Mouse (Mus musculus): ENCODE results near the gene Dnajc13. TPM values are rescaled to one million over a fixed set of nuclear protein-coding genes. Genes with fewer than 3 reads are reported as not detected.

The Dnajc13 gene
- polyA plus RNA-seq, 1 experiment from 2014 or later, result 5.8 TPM

- TF ChIP-seq CTCF (IDR thresholded peaks at IDR 0.05; ENCODE audit: low read depth) (no peak), EP300 (IDR thresholded peaks at IDR 0.05; ENCODE audit: low read depth) (no peak)
- no peak overlapping the region for H3K4me2 ChIP-seq (ENCODE audit: low read depth, low read length)
- H3K4me1 ChIP-seq (ENCODE audit: insufficient read depth), result no peaks in the 10 kb centered on the region
- ATAC-seq (no peak), DNase-seq (no peak)
- no peaks in the 10 kb centered on the region for H3K9me3 ChIP-seq (ENCODE audit: low read length)
- WGBS (ENCODE audit: insufficient replicate concordance), result 85% methylated on average over 5 of the region's 5 CpGs
- H3K4me3 ChIP-seq (ENCODE audit: low read depth, low read length), result no peak overlapping the region
- no peak overlapping the region for H3K9ac ChIP-seq (replicated peaks)
- H3K27ac ChIP-seq (ENCODE audit: low read depth), result no peak overlapping the region
- H3K27me3 ChIP-seq (ENCODE audit: insufficient read depth, low read length), result no peaks in the 10 kb centered on the region
- peaks cover 59% of the 10 kb centered on the region for H3K36me3 ChIP-seq (replicated peaks; ENCODE audit: insufficient read depth, low read length)
Measured at GRCm38 (mm10) chr9:104183181-104183580, 79.5 kb downstream of the Dnajc13 start.

- no peak overlapping the region for H3K4me2 ChIP-seq (ENCODE audit: low read depth, low read length)
- WGBS (ENCODE audit: insufficient replicate concordance), result 93% methylated on average over 5 of the region's 5 CpGs
- H3K4me3 ChIP-seq (ENCODE audit: low read depth, low read length), result no peak overlapping the region
- no peak overlapping the region for H3K27ac ChIP-seq (ENCODE audit: low read depth)
- TF ChIP-seq EP300 (IDR thresholded peaks at IDR 0.05; ENCODE audit: low read depth) (no peak), CTCF (IDR thresholded peaks at IDR 0.05; ENCODE audit: low read depth) (no peak)
- ATAC-seq (no peak), DNase-seq (no peak)
- H3K9me3 ChIP-seq (ENCODE audit: low read length), result no peaks in the 10 kb centered on the region
- peaks cover 60% of the 10 kb centered on the region for H3K36me3 ChIP-seq (replicated peaks; ENCODE audit: insufficient read depth, low read length)
- H3K9ac ChIP-seq (replicated peaks), result no peak overlapping the region
- H3K4me1 ChIP-seq (ENCODE audit: insufficient read depth), result no peaks in the 10 kb centered on the region
- no peaks in the 10 kb centered on the region for H3K27me3 ChIP-seq (ENCODE audit: insufficient read depth, low read length)
Measured at GRCm38 (mm10) chr9:104182328-104182727, 80.4 kb downstream of the Dnajc13 start.

- WGBS (ENCODE audit: insufficient replicate concordance), result 82% methylated on average over 4 of the region's 4 CpGs
- H3K4me3 ChIP-seq (ENCODE audit: low read depth, low read length), result no peak overlapping the region
- H3K9me3 ChIP-seq (ENCODE audit: low read length), result no peaks in the 10 kb centered on the region
- no peak overlapping the region for H3K4me2 ChIP-seq (ENCODE audit: low read depth, low read length)
- H3K4me1 ChIP-seq (ENCODE audit: insufficient read depth), result no peaks in the 10 kb centered on the region
- DNase-seq (no peak), ATAC-seq (no peak)
- H3K27ac ChIP-seq (ENCODE audit: low read depth), result no peak overlapping the region
- TF ChIP-seq CTCF (IDR thresholded peaks at IDR 0.05; ENCODE audit: low read depth) (no peak), EP300 (IDR thresholded peaks at IDR 0.05; ENCODE audit: low read depth) (no peak)
- peaks cover 63% of the 10 kb centered on the region for H3K36me3 ChIP-seq (replicated peaks; ENCODE audit: insufficient read depth, low read length)
- H3K27me3 ChIP-seq (ENCODE audit: insufficient read depth, low read length), result no peaks in the 10 kb centered on the region
- no peak overlapping the region for H3K9ac ChIP-seq (replicated peaks)
Measured at GRCm38 (mm10) chr9:104181626-104182025, 81.1 kb downstream of the Dnajc13 start.

- DNase-seq (no peak), ATAC-seq (no peak)
- TF ChIP-seq CTCF (IDR thresholded peaks at IDR 0.05; ENCODE audit: low read depth) (no peak), EP300 (IDR thresholded peaks at IDR 0.05; ENCODE audit: low read depth) (no peak)
- Histone ChIP-seq H3K9ac (replicated peaks) (no peak overlapping the region), H3K4me3 (ENCODE audit: low read depth, low read length) (no peak overlapping the region), H3K4me2 (ENCODE audit: low read depth, low read length) (no peak overlapping the region), H3K4me1 (ENCODE audit: insufficient read depth) (no peaks in the 10 kb centered on the region), H3K27ac (ENCODE audit: low read depth) (no peak overlapping the region), H3K9me3 (ENCODE audit: low read length) (no peaks in the 10 kb centered on the region), H3K36me3 (replicated peaks; ENCODE audit: insufficient read depth, low read length) (peaks cover 70% of the 10 kb centered on the region), H3K27me3 (ENCODE audit: insufficient read depth, low read length) (no peaks in the 10 kb centered on the region)
- WGBS (ENCODE audit: insufficient replicate concordance), result 93% methylated on average over 6 of the region's 6 CpGs
Measured at GRCm38 (mm10) chr9:104180046-104180445, 82.7 kb downstream of the Dnajc13 start.

GRCm38 (mm10) chr9:104172342-104172741 lies 90.4 kb downstream of the Dnajc13 start:
- Histone ChIP-seq H3K9ac (replicated peaks) (no peak overlapping the region), H3K27me3 (ENCODE audit: insufficient read depth, low read length) (no peaks in the 10 kb centered on the region), H3K4me3 (ENCODE audit: low read depth, low read length) (no peak overlapping the region), H3K27ac (ENCODE audit: low read depth) (peak overlapping the region; percentile 81; the same call in 1 of the 2 replicates), H3K4me1 (ENCODE audit: insufficient read depth) (no peaks in the 10 kb centered on the region), H3K36me3 (replicated peaks; ENCODE audit: insufficient read depth, low read length) (peaks cover 44% of the 10 kb centered on the region), H3K4me2 (ENCODE audit: low read depth, low read length) (no peak overlapping the region), H3K9me3 (ENCODE audit: low read length) (no peaks in the 10 kb centered on the region)
- ATAC-seq, result no peak
- WGBS (ENCODE audit: insufficient replicate concordance), result 82% methylated on average over 6 of the region's 6 CpGs
- TF ChIP-seq CTCF (IDR thresholded peaks at IDR 0.05; ENCODE audit: low read depth), result no peak
- TF ChIP-seq EP300 (IDR thresholded peaks at IDR 0.05; ENCODE audit: low read depth), result no peak
- DNase-seq, result no peak

- Histone ChIP-seq H3K4me1 (ENCODE audit: insufficient read depth) (no peaks in the 10 kb centered on the region), H3K9ac (replicated peaks) (no peak overlapping the region), H3K27ac (ENCODE audit: low read depth) (peak overlapping the region; percentile 81), H3K27me3 (ENCODE audit: insufficient read depth, low read length) (no peaks in the 10 kb centered on the region), H3K9me3 (ENCODE audit: low read length) (no peaks in the 10 kb centered on the region), H3K4me3 (ENCODE audit: low read depth, low read length) (no peak overlapping the region), H3K36me3 (replicated peaks; ENCODE audit: insufficient read depth, low read length) (peaks cover 44% of the 10 kb centered on the region), H3K4me2 (ENCODE audit: low read depth, low read length) (no peak overlapping the region)
- WGBS (ENCODE audit: insufficient replicate concordance), result 73% methylated on average over 6 of the region's 6 CpGs
- peak; percentile 67; the same call in 1 of the 2 replicates for ATAC-seq
- TF ChIP-seq CTCF (IDR thresholded peaks at IDR 0.05; ENCODE audit: low read depth), result no peak
- no peak for TF ChIP-seq EP300 (IDR thresholded peaks at IDR 0.05; ENCODE audit: low read depth)
- DNase-seq, result no peak
Measured at GRCm38 (mm10) chr9:104171651-104172050, 91.1 kb downstream of the Dnajc13 start.

- H3K27ac ChIP-seq (ENCODE audit: low read depth), result 0 out of 2 replicates have a peak overlapping the region, but pooled peaks have one; percentile 8
- H3K4me1 ChIP-seq (ENCODE audit: insufficient read depth), result no peaks in the 10 kb centered on the region
- H3K36me3 ChIP-seq (replicated peaks; ENCODE audit: insufficient read depth, low read length), result peaks cover 46% of the 10 kb centered on the region
- peak; percentile 57 for ATAC-seq
- no peak for DNase-seq
- H3K27me3 ChIP-seq (ENCODE audit: insufficient read depth, low read length), result no peaks in the 10 kb centered on the region
- TF ChIP-seq EP300 (IDR thresholded peaks at IDR 0.05; ENCODE audit: low read depth) (no peak), CTCF (IDR thresholded peaks at IDR 0.05; ENCODE audit: low read depth) (no peak)
- no peak overlapping the region for H3K9ac ChIP-seq (replicated peaks)
- 76% methylated on average over 10 of the region's 10 CpGs for WGBS (ENCODE audit: insufficient replicate concordance)
- H3K4me3 ChIP-seq (ENCODE audit: low read depth, low read length), result no peak overlapping the region
- H3K9me3 ChIP-seq (ENCODE audit: low read length), result no peaks in the 10 kb centered on the region
- H3K4me2 ChIP-seq (ENCODE audit: low read depth, low read length), result no peak overlapping the region
Measured at GRCm38 (mm10) chr9:104169986-104170385, 92.7 kb downstream of the Dnajc13 start.
